Mouse (Mus musculus): ENCODE measurements around the gene Lamtor2.

DNA sequence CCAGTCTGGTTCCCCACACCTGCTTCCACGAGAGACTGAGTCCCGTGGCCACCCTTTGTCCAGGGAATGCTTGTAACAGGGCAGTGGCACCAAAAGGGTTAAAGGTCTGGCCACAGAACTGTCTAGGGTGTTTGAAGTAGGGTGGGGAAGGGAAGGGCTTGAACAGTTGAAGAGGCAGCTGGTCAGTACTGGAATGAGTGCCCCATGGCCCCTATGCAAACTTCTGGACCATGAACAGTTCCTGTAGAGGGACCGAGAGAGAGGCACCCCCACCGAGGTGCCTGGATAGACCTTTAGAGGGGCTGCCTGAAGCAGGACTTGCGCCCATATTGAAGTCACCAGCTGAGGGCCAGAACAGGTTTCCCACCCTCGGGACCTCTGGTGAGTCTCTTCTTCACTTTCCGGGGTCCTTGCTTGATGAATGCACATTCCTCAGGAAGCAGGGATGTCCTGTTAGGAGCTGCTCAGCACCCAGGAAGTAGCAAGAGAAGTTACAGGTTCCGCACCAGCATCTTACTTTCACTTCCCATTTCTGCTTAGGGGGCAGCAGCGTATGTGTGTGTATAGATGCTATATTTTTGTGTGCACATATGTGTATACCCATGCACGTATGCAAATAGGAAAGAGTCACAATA is 40.2 kb upstream of the Lamtor2 start:
- TF ChIP-seq CTCF (IDR thresholded peaks at IDR 0.05; ENCODE audit: low read depth, low read length) (no peak), POLR2A (IDR thresholded peaks at IDR 0.05; ENCODE audit: extremely low read depth, insufficient read depth, low read length) (no peak)

All from liver, adult 2 months (tissue).